Mouse (Mus musculus) neural tube, embryonic 11.5 days (tissue): ENCODE measurements around the gene Suclg1. TPM values are rescaled to one million over a fixed set of nuclear protein-coding genes. Genes with fewer than 3 reads are reported as not detected.

Experiments used
- ATAC-seq: fragments of 200-750 bp; cut with Nextera tagmentation; 2 replicates; pipeline ENCODE4 v1.8.0; 2017; ENCODE audit warnings: moderate number of reproducible peaks, mild to moderate bottlenecking, moderate TSS enrichment, moderate library complexity; ENCODE audit not compliant: insufficient read depth, low FRiP score, low TSS enrichment
- DNase-seq: peaks from one replicate; pipeline ENCODE4 v3.0.0-alpha.2; 2015; ENCODE audit warnings: low spot score
- H3K27ac ChIP-seq: fragments of 300-500 bp; sonication (generic); 2 replicates; pipeline ENCODE4 v1.5.1; 2014; ENCODE audit warnings: low read depth, mild to moderate bottlenecking, low read length
- H3K27me3 ChIP-seq: fragments of 300-500 bp; sonication (generic); 2 replicates; pipeline ENCODE4 v1.6.1; 2014; ENCODE audit warnings: mild to moderate bottlenecking, low read length, mixed read lengths; ENCODE audit not compliant: control insufficient read depth, insufficient read depth
- H3K36me3 ChIP-seq: fragments of 300-500 bp; sonication (generic); 2 replicates; pipeline ENCODE4 v1.6.1; 2014; ENCODE audit warnings: mild to moderate bottlenecking, low read length, moderate library complexity, mixed read lengths; ENCODE audit not compliant: control insufficient read depth, insufficient read depth
- H3K4me1 ChIP-seq: fragments of 300-500 bp; sonication (generic); 2 replicates; pipeline ENCODE4 v1.6.1; 2014; ENCODE audit warnings: low read length, mixed read lengths; ENCODE audit not compliant: control insufficient read depth, insufficient read depth
- H3K4me2 ChIP-seq: fragments of 300-500 bp; sonication (generic); 2 replicates; pipeline ENCODE4 v1.6.1; 2014; ENCODE audit warnings: low read depth, mild to moderate bottlenecking, moderate library complexity
- H3K4me3 ChIP-seq: fragments of 300-500 bp; sonication (generic); 2 replicates; pipeline ENCODE4 v1.5.1; 2014; ENCODE audit warnings: low read depth, low read length
- H3K9ac ChIP-seq: fragments of 300-500 bp; sonication (generic); 2 replicates; pipeline ENCODE4 v1.6.1; 2014; ENCODE audit warnings: mild to moderate bottlenecking, low read length
- H3K9me3 ChIP-seq: fragments of 300-500 bp; sonication (generic); 2 replicates; pipeline ENCODE4 v1.6.1; 2016; ENCODE audit warnings: low read length; ENCODE audit not compliant: control insufficient read depth
- WGBS: fragments of 180-500 bp; shearing (Covaris S2); extraction: QIAGEN DNeasy Blood & Tissue Kit; methylation state at CpG from one replicate; pipeline ENCODE4 v1.1.7; 2014; 5-methylcytosine and 5-hydroxymethylcytosine counted together
- polyA plus RNA-seq: library from polyadenylated mRNA; unstranded; fragments of >200 nt; fragmentation: Nextera tagmentation; extraction: Ambion mirVana; gene quantifications from 2 replicates; pipeline ENCODE4 v1.2.1, GENCODE M21; 2014

Suclg1 gene
- 159 and 172 TPM in 2 replicates for polyA plus RNA-seq

DNA sequence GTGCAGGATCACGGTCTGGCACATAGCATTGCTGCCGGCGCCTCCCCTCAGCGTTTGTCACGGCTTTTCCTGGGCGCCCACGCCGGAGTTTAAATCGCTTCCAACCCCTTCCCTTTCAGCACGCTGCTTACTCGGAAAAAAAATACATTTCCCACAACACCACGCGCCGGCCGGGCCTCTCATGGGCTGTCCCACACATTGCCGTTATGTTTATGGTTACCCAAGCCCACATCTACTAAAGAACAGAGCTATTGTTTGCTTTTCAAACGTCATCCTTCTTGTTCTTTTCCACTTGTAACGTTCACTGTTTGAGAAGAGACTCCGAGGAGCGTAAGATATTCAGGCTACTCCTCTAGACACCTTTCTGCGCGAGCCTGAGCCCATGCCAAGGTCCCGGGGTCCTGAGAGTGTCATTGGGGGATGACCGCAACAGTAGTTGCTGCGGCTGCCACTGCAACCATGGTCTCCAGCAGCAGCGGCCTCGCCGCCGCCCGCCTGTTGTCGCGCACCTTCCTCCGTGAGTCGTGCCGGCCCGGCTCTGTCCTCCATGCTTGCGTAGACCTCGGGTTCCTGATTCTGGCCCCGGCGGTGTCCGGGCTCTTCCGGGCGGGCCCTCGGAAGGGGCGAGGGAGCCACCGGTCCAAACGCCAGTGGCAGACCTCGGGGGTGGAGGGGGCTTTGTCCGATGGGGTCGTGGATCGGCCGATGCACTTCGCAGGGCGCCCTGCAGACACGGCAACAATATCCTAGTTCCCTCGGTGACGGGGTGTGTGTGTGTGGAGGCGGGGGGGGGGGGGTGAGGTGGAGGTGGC lies at the start of gene Suclg1:
Suclg1 (plus strand) TSS at position 146 of the 812 bp plus-strand sequence.
- Histone ChIP-seq H3K4me3 (peak within 1 kb of the TSS; percentile 84), H3K4me2 (peak within 1 kb of the TSS; percentile 69), H3K9ac (peak within 1 kb of the TSS; percentile 80), H3K27me3 (no peaks in the 10 kb centered on the region), H3K9me3 (no peaks in the 10 kb centered on the region), H3K27ac (no peak within 1 kb of the TSS), H3K36me3 (no peaks in the 10 kb centered on the region), H3K4me1 (peaks cover 6% of the 10 kb centered on the region; the same call in 1 of the 2 replicates)
- WGBS: under 1% methylated on average over 57 of the region's 58 CpGs
- ATAC-seq: peak; percentile 94
- DNase-seq: peak; percentile 88

DNA sequence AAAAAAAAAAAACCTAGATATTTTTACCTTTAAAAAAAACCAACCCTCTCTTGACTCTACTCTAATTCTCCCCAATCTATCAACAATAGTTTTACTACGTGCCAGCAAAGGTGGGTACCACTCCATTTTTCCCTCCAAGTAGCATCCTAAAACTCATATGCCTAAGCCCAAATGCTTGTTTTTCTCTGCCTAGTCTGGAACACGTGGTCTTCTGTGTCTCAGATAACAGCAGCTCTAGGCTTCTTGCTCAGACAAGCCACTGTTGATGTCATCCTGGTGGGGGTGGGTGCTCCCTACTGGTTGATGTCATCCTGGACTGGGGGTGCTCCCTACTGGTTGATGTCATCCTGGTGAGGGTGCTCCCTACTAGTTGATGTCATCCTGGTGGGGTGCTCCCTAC lies 44.5 kb upstream of the Suclg1 start:
- H3K36me3 ChIP-seq: no peaks in the 10 kb centered on the region
- H3K4me2 ChIP-seq: no peak overlapping the region
- no peak for ATAC-seq
- WGBS: 79% methylated on average over 2 of the region's 2 CpGs
- no peaks in the 10 kb centered on the region for H3K4me1 ChIP-seq
- no peak overlapping the region for H3K27ac ChIP-seq
- no peak for DNase-seq
- H3K4me3 ChIP-seq: no peak overlapping the region
- H3K27me3 ChIP-seq: no peaks in the 10 kb centered on the region
- no peak overlapping the region for H3K9ac ChIP-seq
- H3K9me3 ChIP-seq: no peaks in the 10 kb centered on the region

DNA sequence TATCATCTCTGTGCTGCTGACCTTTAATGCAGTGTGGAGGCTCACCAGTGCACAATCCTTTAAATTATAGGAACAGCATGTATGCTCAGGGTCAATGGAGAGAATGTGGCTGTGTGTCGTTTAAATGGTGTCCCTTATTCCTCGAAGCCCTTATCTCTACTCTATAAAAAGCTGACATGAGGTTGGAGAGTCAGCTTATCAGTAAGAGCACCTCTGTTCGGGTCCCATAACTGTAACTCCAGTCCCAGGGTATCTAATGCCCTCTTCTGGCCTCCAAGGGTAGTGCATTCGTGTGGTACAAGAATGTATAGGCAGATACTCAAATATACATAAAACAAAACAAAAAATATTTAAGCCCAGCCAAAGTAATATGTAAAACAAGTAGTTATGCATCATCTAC lies 43.2 kb upstream of the Suclg1 start:
- no peak overlapping the region for H3K9ac ChIP-seq
- WGBS: 87% methylated on average over 4 of the region's 4 CpGs

DNA sequence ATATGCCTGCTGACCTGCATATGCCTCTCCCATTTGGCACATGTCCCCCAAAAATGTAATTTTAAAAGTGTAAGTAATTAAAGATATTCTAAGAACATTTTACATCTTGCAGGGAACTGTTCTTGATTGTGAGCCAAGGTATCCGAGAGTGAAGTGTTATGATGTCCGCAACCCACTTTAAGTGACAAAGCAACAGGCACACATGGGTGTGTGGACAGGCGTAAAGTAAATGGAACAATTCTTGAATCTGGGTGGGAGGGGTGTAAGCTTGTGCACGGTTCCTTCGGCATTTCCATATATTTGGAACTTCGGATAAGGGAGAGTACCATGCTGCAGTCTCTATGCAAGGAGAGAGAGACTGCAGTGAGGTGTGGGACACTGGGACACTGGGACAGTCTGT lies 38.6 kb upstream of the Suclg1 start:
- H3K4me3 ChIP-seq: no peak overlapping the region
- no peaks in the 10 kb centered on the region for H3K27me3 ChIP-seq
- H3K4me2 ChIP-seq: no peak overlapping the region
- H3K27ac ChIP-seq: no peak overlapping the region
- H3K9me3 ChIP-seq: no peaks in the 10 kb centered on the region
- H3K4me1 ChIP-seq: no peaks in the 10 kb centered on the region
- no peak for ATAC-seq
- no peak overlapping the region for H3K9ac ChIP-seq
- 95% methylated on average over 6 of the region's 6 CpGs for WGBS
- no peaks in the 10 kb centered on the region for H3K36me3 ChIP-seq
- DNase-seq: no peak

More for the DNA sequence above, 43.2 kb upstream of the Suclg1 start:
- Histone ChIP-seq H3K4me1 (no peaks in the 10 kb centered on the region), H3K4me2 (no peak overlapping the region), H3K27me3 (no peaks in the 10 kb centered on the region), H3K9me3 (no peaks in the 10 kb centered on the region), H3K4me3 (no peak overlapping the region), H3K36me3 (no peaks in the 10 kb centered on the region), H3K27ac (no peak overlapping the region)
- no peak for ATAC-seq
- no peak for DNase-seq

DNA sequence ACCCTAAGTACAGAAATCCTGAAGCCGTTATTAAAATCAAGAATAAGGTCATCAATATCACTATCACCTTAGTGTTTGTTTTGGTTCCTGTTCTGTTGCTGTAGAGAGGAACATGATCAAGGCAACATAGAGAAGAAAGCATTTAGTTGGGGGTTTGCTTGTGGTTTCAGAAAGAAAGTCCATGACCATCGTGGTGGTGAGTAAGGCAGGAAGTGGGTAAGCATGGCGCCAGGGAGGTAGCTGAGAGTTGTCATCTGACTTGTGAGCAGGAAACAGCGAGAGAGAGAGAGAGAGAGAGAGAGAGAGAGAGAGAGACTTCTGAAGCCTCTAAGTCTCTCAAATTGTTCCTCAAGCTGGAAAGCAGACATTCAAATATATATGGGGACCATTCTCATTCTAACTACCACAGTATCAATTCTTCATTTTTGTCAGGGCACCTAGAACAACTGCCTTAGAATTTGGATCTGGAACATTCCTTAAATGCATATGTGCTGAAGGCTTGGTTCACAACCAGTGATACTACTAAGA lies 37.7 kb upstream of the Suclg1 start:
- no peak for DNase-seq
- WGBS: 93% methylated on average over 4 of the region's 4 CpGs
- no peak overlapping the region for H3K9ac ChIP-seq
- H3K27ac ChIP-seq: no peak overlapping the region
- no peaks in the 10 kb centered on the region for H3K36me3 ChIP-seq
- H3K4me3 ChIP-seq: no peak overlapping the region
- ATAC-seq: no peak
- no peaks in the 10 kb centered on the region for H3K9me3 ChIP-seq
- H3K4me1 ChIP-seq: no peaks in the 10 kb centered on the region
- no peak overlapping the region for H3K4me2 ChIP-seq
- no peaks in the 10 kb centered on the region for H3K27me3 ChIP-seq

DNA sequence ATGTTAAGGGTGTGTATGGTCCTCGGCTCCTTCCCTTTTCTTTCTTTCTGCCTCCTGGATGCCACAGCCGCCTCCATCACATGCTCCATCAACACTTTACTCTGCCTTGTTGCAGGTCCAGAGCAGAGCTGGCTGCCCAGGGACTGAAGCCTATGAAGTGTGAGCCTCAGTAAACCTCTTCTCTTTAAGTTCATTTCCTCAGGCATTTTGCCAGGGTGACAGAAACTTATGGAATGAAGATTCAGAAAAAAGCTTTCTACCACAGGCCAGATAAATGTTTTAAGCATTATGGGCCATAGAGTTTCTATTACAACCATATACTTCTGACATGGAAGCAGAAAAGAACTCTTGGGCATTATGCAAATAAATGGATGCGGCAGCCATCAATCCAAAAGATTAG lies 37.1 kb upstream of the Suclg1 start:
- DNase-seq (no peak), ATAC-seq (no peak)
- Histone ChIP-seq H3K9me3 (no peaks in the 10 kb centered on the region), H3K36me3 (no peaks in the 10 kb centered on the region), H3K27ac (no peak overlapping the region), H3K4me1 (no peaks in the 10 kb centered on the region), H3K4me3 (no peak overlapping the region), H3K4me2 (no peak overlapping the region), H3K27me3 (no peaks in the 10 kb centered on the region), H3K9ac (no peak overlapping the region)
- 86% methylated on average over 3 of the region's 3 CpGs for WGBS

DNA sequence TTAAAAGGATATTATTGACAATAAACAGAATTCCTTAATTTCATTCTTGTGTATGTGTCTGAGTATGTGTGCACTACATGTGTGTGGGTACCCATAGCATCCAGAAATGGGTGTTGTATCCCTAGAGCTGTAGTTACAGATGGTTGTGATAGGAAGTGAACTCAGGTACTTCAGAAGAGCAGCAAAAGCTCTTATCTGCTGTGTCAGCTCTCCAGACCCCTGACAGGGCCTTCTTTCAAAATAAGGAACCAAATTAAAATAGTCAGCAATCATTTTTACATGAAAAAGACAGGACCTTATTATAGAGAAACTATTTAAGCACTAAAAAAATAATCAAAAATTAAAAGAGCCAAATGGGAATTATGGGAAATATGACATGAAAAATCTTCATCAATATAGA lies 36.6 kb upstream of the Suclg1 start:
- Histone ChIP-seq H3K9me3 (no peaks in the 10 kb centered on the region), H3K36me3 (no peaks in the 10 kb centered on the region), H3K27ac (no peak overlapping the region), H3K9ac (no peak overlapping the region), H3K4me3 (no peak overlapping the region), H3K27me3 (no peaks in the 10 kb centered on the region), H3K4me2 (no peak overlapping the region), H3K4me1 (no peaks in the 10 kb centered on the region)
- DNase-seq: no peak
- no peak for ATAC-seq

DNA sequence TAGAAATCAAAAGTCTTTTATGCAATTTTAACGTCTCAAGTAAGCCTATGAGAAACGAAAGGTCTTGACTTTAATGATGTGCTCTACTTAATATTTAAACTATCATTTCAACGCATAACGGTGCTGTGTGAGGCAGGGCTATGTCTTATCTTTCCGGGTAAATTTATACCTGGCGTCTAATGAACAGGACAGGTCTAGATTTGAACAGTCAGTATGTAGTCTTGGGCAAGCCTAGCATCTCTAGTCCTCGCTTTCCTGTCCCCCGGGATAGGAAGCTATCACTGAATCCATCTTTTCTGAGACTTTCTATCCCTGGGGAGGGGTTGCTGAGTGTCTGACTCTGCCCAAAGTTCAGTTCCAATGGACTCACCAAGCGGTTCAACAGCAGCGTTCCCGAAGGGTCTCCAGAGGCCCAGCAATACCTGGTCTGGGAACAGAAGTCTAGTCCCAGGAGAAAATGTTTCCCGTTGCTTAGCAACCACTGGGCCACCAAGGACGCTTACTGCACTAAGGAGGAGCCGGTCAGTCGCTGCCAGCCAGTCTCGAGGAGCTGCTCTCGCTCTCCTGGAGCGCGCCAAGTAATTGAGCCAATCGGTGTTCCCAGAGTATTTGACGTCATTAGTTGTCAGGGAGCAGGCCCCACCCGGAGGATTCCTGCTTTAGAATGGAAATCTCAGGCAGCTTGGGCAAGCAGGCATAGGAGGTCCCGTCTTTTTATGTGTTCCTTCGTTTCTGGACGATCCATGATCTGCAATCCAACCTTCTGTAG lies 26.8 kb upstream of the Suclg1 start, which contains the start of gene Dnah6:
Dnah6 (minus strand) TSS at position 463 of the 769 bp plus-strand sequence.
- H3K27me3 ChIP-seq: no peaks in the 10 kb centered on the region
- no peaks in the 10 kb centered on the region for H3K4me1 ChIP-seq
- peak; percentile 100 for ATAC-seq
- peak; percentile 87 for DNase-seq
- H3K9ac ChIP-seq: 0 out of 2 replicates have a peak within 1 kb of the TSS, but pooled peaks have one; percentile 23
- 36% methylated on average over 25 of the region's 25 CpGs for WGBS
- peak within 1 kb of the TSS; percentile 54 for H3K4me2 ChIP-seq
- no peaks in the 10 kb centered on the region for H3K9me3 ChIP-seq
- peak within 1 kb of the TSS; percentile 22; the same call in 1 of the 2 replicates for H3K4me3 ChIP-seq
- H3K36me3 ChIP-seq: no peaks in the 10 kb centered on the region
- H3K27ac ChIP-seq: no peak within 1 kb of the TSS
